Comparison of ENCODE assay signal across 14 mouse cellular contexts in the genomic region with DNA sequence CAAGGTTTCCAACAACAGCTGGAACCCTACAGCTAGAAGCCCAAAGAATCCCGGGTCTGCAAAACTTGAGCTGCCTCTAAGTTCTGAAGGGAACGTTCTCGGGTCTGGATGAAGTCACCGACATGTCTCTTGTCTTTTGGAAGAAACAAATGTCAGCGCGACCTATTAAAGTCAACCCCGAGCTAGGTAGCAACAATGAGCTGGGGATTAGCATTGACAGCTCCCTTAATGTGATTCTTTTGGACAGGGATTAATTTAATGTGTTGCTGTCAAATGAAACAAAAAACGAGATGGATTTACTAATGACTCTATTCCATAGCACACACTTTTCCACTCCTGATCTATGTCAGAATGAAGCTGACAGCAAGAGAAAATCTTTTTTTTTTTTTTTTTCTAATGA. TPM values are rescaled to one million over a fixed set of nuclear protein-coding genes. Genes with fewer than 3 reads are reported as not detected.
DNase-seq lines count a peak whose midpoint lies in the region; ATAC-seq lines count a peak whose summit lies in the region.
"Had no signal": no experiment of that assay in that cellular context is flagged by ENCODE, and none has a peak within 500 bp of the region (broad histone marks: within the 10 kb centered on the region; RNA-seq: fewer than 3 reads in every experiment).

No protein-coding gene starts in this region.

- H3K9me3 ChIP-seq in embryonic facial prominence, embryonic 11.5 days (replicated peaks; ENCODE audit: control insufficient read depth, low read length) = no peaks in the 10 kb centered on the region
- H3K9me3 ChIP-seq in embryonic facial prominence, embryonic 10.5 days = no peaks in the 10 kb centered on the region
- no peaks in the 10 kb centered on the region for H3K9me3 ChIP-seq in lung, embryonic 15.5 days
- H3K9me3 ChIP-seq in limb, embryonic 10.5 days (replicated peaks) = no peaks in the 10 kb centered on the region
- H3K9me3 ChIP-seq: G1E had no signal

- DNase-seq in embryonic facial prominence, embryonic 11.5 days (ENCODE audit: low spot score) = peak; percentile 43
- DNase-seq in embryonic facial prominence, embryonic 10.5 days (ENCODE audit: low spot score) = no peak
- no peak for DNase-seq in lung, postnatal 4 days
- no peak for DNase-seq in limb, embryonic 10.5 days (ENCODE audit: low spot score)
- DNase-seq in retina, postnatal 1 day = peak; percentile 48
- no peak for DNase-seq in layer of hippocampus, adult 9-10 months (ENCODE audit: low spot score)
- no peak for DNase-seq in thymus, postnatal 0 days (ENCODE audit: low spot score)
- DNase-seq: cerebellum, adult 11 months; heart, postnatal 4 days; lung, postnatal 10 days; thymus, postnatal 36 days had no signal

- H3K27ac ChIP-seq in embryonic facial prominence, embryonic 11.5 days (replicated peaks; ENCODE audit: low read depth, low read length) = no peak overlapping the region
- H3K27ac ChIP-seq in embryonic facial prominence, embryonic 10.5 days (replicated peaks) = no peak overlapping the region
- H3K27ac ChIP-seq in lung, embryonic 15.5 days = no peak overlapping the region
- H3K27ac ChIP-seq in limb, embryonic 10.5 days = peak overlapping the region; percentile 40; the same call in 1 of the 2 replicates

- no peaks in the 10 kb centered on the region for H3K36me3 ChIP-seq in embryonic facial prominence, embryonic 11.5 days (replicated peaks; ENCODE audit: control insufficient read depth, insufficient read depth, low read depth, low read length)
- no peaks in the 10 kb centered on the region for H3K36me3 ChIP-seq in embryonic facial prominence, embryonic 10.5 days (replicated peaks)
- H3K36me3 ChIP-seq in lung, embryonic 15.5 days = no peaks in the 10 kb centered on the region
- H3K36me3 ChIP-seq in limb, embryonic 10.5 days = no peaks in the 10 kb centered on the region
- H3K36me3 ChIP-seq: G1E had no signal

- H3K27me3 ChIP-seq in embryonic facial prominence, embryonic 11.5 days (ENCODE audit: control insufficient read depth, insufficient read depth, low read length) = no peaks in the 10 kb centered on the region
- peaks cover 18% of the 10 kb centered on the region for H3K27me3 ChIP-seq in embryonic facial prominence, embryonic 10.5 days (replicated peaks; ENCODE audit: low read depth, poor library complexity, severe bottlenecking)
- H3K27me3 ChIP-seq in lung, embryonic 15.5 days = no peaks in the 10 kb centered on the region; the same call in 1 of the 2 replicates
- no peaks in the 10 kb centered on the region for H3K27me3 ChIP-seq in limb, embryonic 10.5 days (ENCODE audit: low read depth, poor library complexity, severe bottlenecking)

- ATAC-seq in embryonic facial prominence, embryonic 11.5 days (replicated peaks; ENCODE audit: insufficient number of reproducible peaks, low FRiP score, low TSS enrichment, low read depth) = no peak
- no peak for ATAC-seq in lung, embryonic 15.5 days (ENCODE audit: borderline replicate concordance, extremely low read depth, low FRiP score, low TSS enrichment)

- WGBS in embryonic facial prominence, embryonic 11.5 days = 9% methylated on average over 8 of the region's 8 CpGs
- WGBS in embryonic facial prominence, embryonic 10.5 days = 10% methylated on average over 8 of the region's 8 CpGs
- 22% methylated on average over 8 of the region's 8 CpGs for WGBS in lung, embryonic 15.5 days
- 13% methylated on average over 8 of the region's 8 CpGs for WGBS in limb, embryonic 10.5 days

- H3K4me3 ChIP-seq in embryonic facial prominence, embryonic 11.5 days (ENCODE audit: low read depth, low read length) = no peak overlapping the region
- no peak overlapping the region for H3K4me3 ChIP-seq in embryonic facial prominence, embryonic 10.5 days
- no peak overlapping the region for H3K4me3 ChIP-seq in lung, embryonic 15.5 days
- no peak overlapping the region for H3K4me3 ChIP-seq in limb, embryonic 10.5 days
- H3K4me3 ChIP-seq: erythroblast, embryonic 14.5 days had no signal

- H3K4me1 ChIP-seq in embryonic facial prominence, embryonic 11.5 days (ENCODE audit: control insufficient read depth, insufficient read depth, low read length) = no peaks in the 10 kb centered on the region
- peaks cover 26% of the 10 kb centered on the region for H3K4me1 ChIP-seq in embryonic facial prominence, embryonic 10.5 days
- peaks cover 10% of the 10 kb centered on the region for H3K4me1 ChIP-seq in lung, embryonic 15.5 days
- peaks cover 25% of the 10 kb centered on the region for H3K4me1 ChIP-seq in limb, embryonic 10.5 days

- no peak overlapping the region for H3K9ac ChIP-seq in embryonic facial prominence, embryonic 11.5 days (replicated peaks; ENCODE audit: low read length)
- no peak overlapping the region for H3K9ac ChIP-seq in lung, embryonic 15.5 days

- no peak overlapping the region for H3K4me2 ChIP-seq in embryonic facial prominence, embryonic 11.5 days (ENCODE audit: low read depth, low read length)
- H3K4me2 ChIP-seq in lung, embryonic 15.5 days = 0 out of 2 replicates have a peak overlapping the region, but pooled peaks have one; percentile 14

RNA-seq across cellular contexts. Expression of gene Map3k7, which starts 27.5 kb away (rescaled TPM):
- polyA plus RNA-seq in embryonic facial prominence, embryonic 11.5 days (2014; fragmentation: Nextera tagmentation; extraction: Ambion mirVana) = 48.2 and 50.8 TPM in 2 replicates
- polyA plus RNA-seq in embryonic facial prominence, embryonic 10.5 days (2016; fragmentation: Nextera tagmentation; extraction: Ambion mirVana) = 44.3 and 48.8 TPM in 2 replicates
- polyA plus RNA-seq in lung, embryonic 15.5 days (2015; fragmentation: Nextera tagmentation; extraction: Ambion mirVana) = 33.1 and 34.6 TPM in 2 replicates
- 46.6 and 54.1 TPM in 2 replicates for polyA plus RNA-seq in limb, embryonic 10.5 days (2016; fragmentation: Nextera tagmentation; extraction: Ambion mirVana)
- 26.5 and 28.3 TPM in 2 replicates for polyA plus RNA-seq in thymus, postnatal 0 days (2015; fragmentation: Nextera tagmentation; extraction: Ambion mirVana)

Comparison
In these comparisons a context has a peak if more than half of its experiments do, and no peak if none do; other contexts are left out.
1. DNase-seq: peak in embryonic facial prominence, embryonic 11.5 days (single experiment) and retina, postnatal 1 day (single experiment); none in embryonic facial prominence, embryonic 10.5 days (single experiment), lung, postnatal 4 days (0 of 2), limb, embryonic 10.5 days (single experiment), layer of hippocampus, adult 9-10 months (single experiment) and thymus, postnatal 0 days (single experiment).